Mouse (Mus musculus): ENCODE data around the gene Slc7a6os.

DNA sequence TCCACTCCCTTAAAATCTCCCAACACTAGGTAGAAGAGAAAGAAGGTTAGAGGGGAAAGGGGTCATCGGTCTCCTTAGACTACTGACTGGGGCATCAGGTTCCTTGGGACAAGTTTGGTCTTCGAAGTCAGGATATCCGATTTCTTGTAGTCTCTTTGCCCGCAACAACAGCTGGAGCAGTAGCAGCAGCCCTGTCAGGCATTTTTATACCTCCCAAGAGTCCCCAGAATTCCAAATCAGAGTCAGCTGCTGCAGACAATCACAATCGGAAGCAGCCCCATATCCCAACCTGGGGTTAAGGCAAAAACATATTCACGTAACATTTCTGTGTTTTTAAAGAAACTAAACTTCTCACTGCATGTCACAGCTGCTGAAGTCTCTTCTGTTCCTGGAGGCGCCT lies 20.8 kb upstream of the Slc7a6os start:
- TF ChIP-seq CTCF (IDR thresholded peaks at IDR 0.05; ENCODE audit: low read depth) (no peak), EP300 (IDR thresholded peaks at IDR 0.05; ENCODE audit: low read depth) (no peak)
